Mouse (Mus musculus) neural tube, embryonic 14.5 days (tissue): ENCODE results near the gene Myrip. TPM values are rescaled to one million over a fixed set of nuclear protein-coding genes. Genes with fewer than 3 reads are reported as not detected.
"Not testable (repeated sequence)": the region's sequence is repeated elsewhere in the genome, so short reads cannot be mapped to it uniquely, and the experiment has no call there.

ENCODE experiments used
- ATAC-seq: fragments of 200-750 bp; cut with Nextera tagmentation; 2 replicates; pipeline ENCODE4 v1.8.0; 2017; ENCODE audit warnings: low read depth, mild to moderate bottlenecking, moderate TSS enrichment, moderate library complexity
- H3K27ac ChIP-seq: fragments of 300-500 bp; sonication (generic); 2 replicates; pipeline ENCODE4 v1.5.1; 2014; ENCODE audit warnings: low read depth, mild to moderate bottlenecking, control low read depth, low read length, moderate library complexity, mixed read lengths
- H3K27me3 ChIP-seq: fragments of 300-500 bp; sonication (generic); 2 replicates; pipeline ENCODE4 v1.6.1; 2014; ENCODE audit warnings: low read length; ENCODE audit not compliant: control insufficient read depth, insufficient read depth
- H3K36me3 ChIP-seq: fragments of 300-500 bp; sonication (generic); 2 replicates; pipeline ENCODE4 v1.6.1; 2014; ENCODE audit warnings: low read length, mixed read lengths; ENCODE audit not compliant: control insufficient read depth, insufficient read depth
- H3K4me1 ChIP-seq: fragments of 300-500 bp; sonication (generic); 2 replicates; pipeline ENCODE4 v1.6.1; 2014; ENCODE audit warnings: low read length; ENCODE audit not compliant: control insufficient read depth, insufficient read depth
- H3K4me2 ChIP-seq: fragments of 300-500 bp; sonication (generic); 2 replicates; pipeline ENCODE4 v1.6.1; 2014; ENCODE audit warnings: mild to moderate bottlenecking, low read depth, low read length, control low read depth
- H3K4me3 ChIP-seq: fragments of 300-500 bp; sonication (generic); 2 replicates; pipeline ENCODE4 v1.5.1; 2014; ENCODE audit warnings: low read depth, low read length, control low read depth, mixed read lengths
- H3K9ac ChIP-seq: fragments of 300-500 bp; sonication (generic); replicated peaks from 2 replicates; pipeline ENCODE4 v1.6.1; 2014; ENCODE audit warnings: low read depth, mild to moderate bottlenecking, control low read depth, low read length, mixed read lengths
- H3K9me3 ChIP-seq: fragments of 300-500 bp; sonication (generic); 2 replicates; pipeline ENCODE4 v1.6.1; 2016; ENCODE audit warnings: low read length; ENCODE audit not compliant: control insufficient read depth
- WGBS: fragments of 180-500 bp; shearing (Covaris S2); extraction: QIAGEN DNeasy Blood & Tissue Kit; methylation state at CpG from one replicate; pipeline ENCODE4 v1.1.7; 2014; 5-methylcytosine and 5-hydroxymethylcytosine counted together
- polyA plus RNA-seq: library from polyadenylated mRNA; unstranded; fragments of >200 nt; fragmentation: Nextera tagmentation; extraction: Ambion mirVana; gene quantifications from 2 replicates; pipeline ENCODE4 v1.2.1, GENCODE M21; 2014

Myrip gene
- polyA plus RNA-seq, 1 experiment from 2014 or later = 6.3 TPM

DNA sequence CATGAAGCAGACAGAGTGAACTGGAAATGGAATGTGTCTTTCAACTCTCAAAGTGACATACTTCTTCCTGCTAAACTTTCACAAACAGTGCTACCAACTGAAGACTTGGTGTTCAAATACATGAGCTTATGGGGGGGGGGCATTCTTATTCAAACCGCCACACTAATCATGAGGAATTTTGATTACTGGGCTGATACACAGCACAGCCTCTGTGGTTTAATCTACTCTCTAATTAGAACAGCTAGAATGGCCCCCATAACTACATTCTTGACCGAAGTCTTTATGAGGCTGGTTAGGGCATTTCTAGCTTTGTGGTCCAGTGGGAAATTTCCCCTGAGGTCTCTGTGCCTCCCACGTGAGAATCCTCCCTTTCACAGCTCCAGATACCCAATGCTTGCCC lies 13.9 kb downstream of the Myrip start:
- no peaks in the 10 kb centered on the region for H3K4me1 ChIP-seq
- no peaks in the 10 kb centered on the region for H3K27me3 ChIP-seq
- no peaks in the 10 kb centered on the region for H3K9me3 ChIP-seq
- 75% methylated on average over 3 of the region's 3 CpGs for WGBS
- no peak overlapping the region for H3K4me3 ChIP-seq
- ATAC-seq = no peak
- no peaks in the 10 kb centered on the region for H3K36me3 ChIP-seq
- no peak overlapping the region for H3K9ac ChIP-seq
- no peak overlapping the region for H3K4me2 ChIP-seq
- no peak overlapping the region for H3K27ac ChIP-seq

- no peak overlapping the region for H3K4me2 ChIP-seq
- no peaks in the 10 kb centered on the region for H3K36me3 ChIP-seq
- H3K9ac ChIP-seq = no peak overlapping the region
- H3K4me3 ChIP-seq = no peak overlapping the region
- no peaks in the 10 kb centered on the region for H3K27me3 ChIP-seq
- no peak overlapping the region for H3K27ac ChIP-seq
- ATAC-seq = no peak
- WGBS = 84% methylated on average over 9 of the region's 9 CpGs
- no peaks in the 10 kb centered on the region for H3K4me1 ChIP-seq
- H3K9me3 ChIP-seq = no peaks in the 10 kb centered on the region
Observed at GRCm38 (mm10) chr9:120319099-120319498, 17.8 kb downstream of the Myrip start.

DNA sequence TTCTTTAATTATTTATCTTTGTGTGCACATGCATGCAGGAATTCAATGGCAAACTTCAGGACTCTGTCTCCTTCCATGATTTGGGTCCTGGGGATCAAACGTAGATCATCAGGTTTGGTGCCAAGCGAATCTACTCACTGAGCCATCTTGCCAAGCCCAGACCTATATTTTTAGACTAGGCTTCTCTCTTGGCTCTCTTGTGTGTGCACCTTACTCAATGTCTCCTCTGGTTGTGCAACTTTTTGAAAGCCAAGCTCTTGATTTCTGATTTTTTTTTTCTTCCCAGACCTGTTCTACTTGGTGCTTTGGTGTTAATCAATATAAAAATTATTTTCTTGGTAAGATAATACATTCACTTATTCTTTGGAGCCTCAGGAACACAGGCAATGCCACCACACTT lies 19.3 kb downstream of the Myrip start:
- Histone ChIP-seq H3K4me2 (no peak overlapping the region), H3K36me3 (no peaks in the 10 kb centered on the region), H3K27me3 (no peaks in the 10 kb centered on the region), H3K4me1 (no peaks in the 10 kb centered on the region), H3K4me3 (no peak overlapping the region), H3K9ac (no peak overlapping the region), H3K27ac (no peak overlapping the region), H3K9me3 (no peaks in the 10 kb centered on the region)
- WGBS = 94% methylated on average over 2 of the region's 2 CpGs
- ATAC-seq = no peak

DNA sequence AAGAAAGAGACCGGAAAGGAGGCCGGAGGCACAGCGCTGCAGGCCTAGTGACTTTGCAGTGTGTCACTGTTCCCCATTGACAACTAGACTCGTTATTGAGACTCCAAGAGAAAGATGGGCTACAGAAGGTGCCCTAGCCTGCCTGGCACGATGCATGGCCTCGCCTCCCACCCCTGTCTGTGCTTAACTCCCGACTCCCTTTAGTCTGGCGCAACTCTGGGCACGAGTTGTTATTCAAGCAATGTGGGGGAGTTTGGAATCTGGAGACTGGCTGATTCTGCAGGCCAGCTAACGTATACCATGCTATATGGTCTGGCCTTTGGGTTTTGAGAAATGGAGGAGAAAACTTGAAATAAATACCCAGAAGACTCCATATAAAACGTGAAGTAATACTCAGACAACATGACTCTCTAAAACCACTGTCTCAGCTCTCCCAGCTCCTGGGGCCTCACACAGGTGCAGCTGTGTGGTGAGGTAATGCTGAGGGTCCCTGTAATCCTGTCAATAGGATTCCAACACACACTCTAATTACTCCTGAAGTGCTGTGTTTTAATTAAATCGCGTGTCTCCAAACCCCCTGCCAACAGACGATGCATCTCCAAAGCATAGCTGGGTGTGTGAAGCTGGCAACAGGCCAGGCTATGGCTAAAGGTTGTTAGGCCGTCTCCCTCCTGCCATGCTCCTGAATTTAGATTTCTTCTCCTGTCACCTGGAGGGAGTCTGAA lies 21.6 kb downstream of the Myrip start:
- H3K27me3 ChIP-seq = no peaks in the 10 kb centered on the region
- 72% methylated on average over 15 of the region's 15 CpGs for WGBS
- H3K27ac ChIP-seq = no peak overlapping the region
- H3K36me3 ChIP-seq = no peaks in the 10 kb centered on the region
- H3K9ac ChIP-seq = no peak overlapping the region
- no peaks in the 10 kb centered on the region for H3K4me1 ChIP-seq
- ATAC-seq = no peak
- H3K4me2 ChIP-seq = no peak overlapping the region
- no peaks in the 10 kb centered on the region for H3K9me3 ChIP-seq
- no peak overlapping the region for H3K4me3 ChIP-seq

- not testable (repeated sequence) for H3K4me3 ChIP-seq, H3K36me3 ChIP-seq, H3K4me2 ChIP-seq, H3K4me1 ChIP-seq, H3K9me3 ChIP-seq, H3K27ac ChIP-seq, ATAC-seq, H3K9ac ChIP-seq, H3K27me3 ChIP-seq
- 100% methylated on average over 3 of the region's 3 CpGs for WGBS
Observed at GRCm38 (mm10) chr9:120331048-120331447, 29.7 kb downstream of the Myrip start.

GRCm38 (mm10) chr9:120338172-120338571 lies 36.9 kb downstream of the Myrip start:
- H3K4me3 ChIP-seq = no peak overlapping the region
- H3K27me3 ChIP-seq = no peaks in the 10 kb centered on the region
- no peaks in the 10 kb centered on the region for H3K4me1 ChIP-seq
- ATAC-seq = no peak
- H3K36me3 ChIP-seq = no peaks in the 10 kb centered on the region
- H3K9me3 ChIP-seq = no peaks in the 10 kb centered on the region
- H3K27ac ChIP-seq = no peak overlapping the region
- H3K4me2 ChIP-seq = no peak overlapping the region
- no peak overlapping the region for H3K9ac ChIP-seq
- WGBS = 32% methylated on average over 4 of the region's 4 CpGs

DNA sequence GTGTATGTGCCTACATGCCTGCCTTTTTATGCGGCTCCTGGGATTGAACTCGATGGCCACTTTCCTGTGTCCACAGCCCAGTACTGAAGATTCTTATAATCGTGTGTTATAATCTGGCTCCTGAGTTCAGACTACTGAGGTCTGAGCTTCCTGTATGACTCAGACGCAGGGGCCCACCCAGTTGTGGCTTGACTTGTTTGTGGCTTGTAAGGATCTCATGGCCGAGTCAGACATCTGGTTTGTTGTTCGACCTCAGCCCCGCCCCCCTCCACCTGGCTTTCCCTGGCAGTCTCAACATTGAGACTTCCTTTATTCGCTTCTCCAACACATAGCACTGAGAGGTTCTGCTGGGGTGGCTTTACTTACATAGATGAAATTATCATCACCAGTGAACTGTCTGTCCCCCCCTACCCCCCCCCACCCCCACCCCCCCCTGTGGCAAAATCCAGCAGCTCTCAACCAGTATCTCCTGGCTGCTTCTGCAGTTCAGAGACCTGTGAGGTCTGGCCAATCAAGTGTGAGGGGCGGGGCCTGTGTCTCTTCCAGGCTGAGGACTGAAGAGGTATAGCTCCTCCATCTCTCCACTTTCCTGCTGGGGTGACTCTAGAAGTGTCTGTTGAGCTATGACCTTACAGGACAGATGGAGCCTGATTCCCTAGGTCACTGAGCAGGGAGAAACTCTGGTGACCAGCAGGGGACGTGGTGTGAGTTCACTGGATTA lies 38.8 kb downstream of the Myrip start:
- Histone ChIP-seq H3K27ac (no peak overlapping the region), H3K9ac (no peak overlapping the region), H3K4me1 (no peaks in the 10 kb centered on the region; the same call in 1 of the 2 replicates), H3K9me3 (no peaks in the 10 kb centered on the region), H3K4me2 (no peak overlapping the region), H3K4me3 (no peak overlapping the region), H3K27me3 (no peaks in the 10 kb centered on the region), H3K36me3 (no peaks in the 10 kb centered on the region)
- WGBS = 79% methylated on average over 10 of the region's 10 CpGs
- ATAC-seq = no peak

- Histone ChIP-seq H3K4me2 (no peak overlapping the region), H3K9ac (no peak overlapping the region), H3K4me1 (peaks cover 7% of the 10 kb centered on the region), H3K4me3 (no peak overlapping the region), H3K9me3 (no peaks in the 10 kb centered on the region), H3K27me3 (no peaks in the 10 kb centered on the region), H3K36me3 (no peaks in the 10 kb centered on the region), H3K27ac (no peak overlapping the region)
- no peak for ATAC-seq
- WGBS = 33% methylated on average over 4 of the region's 4 CpGs
Observed at GRCm38 (mm10) chr9:120343123-120343790, 41.9 kb downstream of the Myrip start.

GRCm38 (mm10) chr9:120345651-120346151 lies 44.4 kb downstream of the Myrip start:
- no peak overlapping the region; the same call in 1 of the 2 replicates for H3K4me2 ChIP-seq
- no peak overlapping the region for H3K9ac ChIP-seq
- no peaks in the 10 kb centered on the region for H3K36me3 ChIP-seq
- WGBS = 14% methylated on average over 5 of the region's 5 CpGs
- H3K27ac ChIP-seq = peak overlapping the region; percentile 78
- H3K4me1 ChIP-seq = peaks cover 10% of the 10 kb centered on the region
- peak; percentile 56; the same call in 1 of the 2 replicates for ATAC-seq
- no peak overlapping the region for H3K4me3 ChIP-seq
- no peaks in the 10 kb centered on the region for H3K27me3 ChIP-seq
- H3K9me3 ChIP-seq = no peaks in the 10 kb centered on the region
